Mouse (Mus musculus) kidney, adult 2 months (tissue): ENCODE results near the gene Baz2a.

Experiments
- CTCF ChIP-seq: fragments of 200-500 bp; conservative IDR thresholded peaks from 2 replicates; pipeline ENCODE4 v1.5.1; 2011; ENCODE audit warnings: low read depth, mild to moderate bottlenecking, control low read depth, low read length, moderate library complexity, mixed read lengths; ENCODE audit not compliant: insufficient read depth, insufficient read length
- POLR2A ChIP-seq: fragments of 200-500 bp; IDR thresholded peaks from one replicate; pipeline ENCODE4 v1.6.1; 2011; ENCODE audit warnings: low read depth, low read length, control low read depth

GRCm38 (mm10) chr10:128086391-128086790 is 5.0 kb upstream of the Baz2a start:
- TF ChIP-seq CTCF, result peak; percentile 51
- TF ChIP-seq POLR2A, result no peak
